16 mouse cellular contexts compared by ENCODE assay signal in genomic region chr19:41998770-41999548, GRCm38 (mm10). TPM values are rescaled to one million over a fixed set of nuclear protein-coding genes. Genes with fewer than 3 reads are reported as not detected.
DNase-seq lines count a peak whose midpoint lies in the region; ATAC-seq lines count a peak whose summit lies in the region.
"Had no signal": no experiment of that assay in that cellular context is flagged by ENCODE, and none has a peak within 500 bp of the region (broad histone marks: within the 10 kb centered on the region; RNA-seq: fewer than 3 reads in every experiment).

No protein-coding gene starts in this region.

- peaks cover 88% of the 10 kb centered on the region for H3K79me2 ChIP-seq in macrophage (ENCODE audit: inconsistent target)

- WGBS in kidney, embryonic 15.5 days: 87% methylated on average over 9 of the region's 9 CpGs
- 71% methylated on average over 9 of the region's 9 CpGs for WGBS in heart, embryonic 15.5 days
- WGBS in macrophage (ENCODE audit: missing documents): 89% methylated on average over 9 of the region's 9 CpGs

- no peak for DNase-seq in kidney, postnatal 14 days
- peak; percentile 67 for DNase-seq in NIH3T3 (ENCODE audit: low read depth)
- no peak for DNase-seq in embryo, embryonic 9.5 days (ENCODE audit: extremely low spot score)
- DNase-seq in c-Kit-positive CD71-positive TER-119-positive erythroid progenitor cells, embryonic 14.5 days (ENCODE audit: low spot score): no peak
- DNase-seq: adrenal gland, postnatal 14 days; cerebellum, adult 11-12 months; left cerebral cortex, postnatal 4 days had no signal

- peaks cover 69% of the 10 kb centered on the region for H3K4me1 ChIP-seq in kidney, embryonic 15.5 days
- peaks cover 60% of the 10 kb centered on the region for H3K4me1 ChIP-seq in heart, embryonic 15.5 days (replicated peaks)
- H3K4me1 ChIP-seq: forebrain, embryonic 15.5 days had no signal

- no peak overlapping the region for H3K4me3 ChIP-seq in kidney, embryonic 15.5 days (replicated peaks)
- H3K4me3 ChIP-seq in heart, embryonic 15.5 days: no peak overlapping the region
- H3K4me3 ChIP-seq in macrophage (ENCODE audit: inconsistent target): no peak overlapping the region
- H3K4me3 ChIP-seq: forebrain, embryonic 15.5 days; midbrain, embryonic 10.5 days had no signal

- no peaks in the 10 kb centered on the region for H3K36me3 ChIP-seq in kidney, embryonic 15.5 days
- no peaks in the 10 kb centered on the region for H3K36me3 ChIP-seq in heart, embryonic 15.5 days
- 0 out of 2 replicates have a peak, but pooled peaks cover 5% of the 10 kb centered on the region for H3K36me3 ChIP-seq in macrophage (ENCODE audit: inconsistent target)
- H3K36me3 ChIP-seq: forebrain, embryonic 15.5 days; midbrain, embryonic 10.5 days had no signal

- no peak for ATAC-seq in kidney, embryonic 15.5 days (replicated peaks; ENCODE audit: low FRiP score)
- 0 out of 2 replicates have a peak, but pooled peaks have one; percentile 37 for ATAC-seq in heart, embryonic 15.5 days (replicated peaks; ENCODE audit: insufficient number of reproducible peaks, insufficient read depth, low FRiP score, low read depth)
- ATAC-seq: forebrain, embryonic 15.5 days; inflammation-experienced regulatory T-cells, adult 6 months had no signal

- no peaks in the 10 kb centered on the region for H3K27me3 ChIP-seq in kidney, embryonic 15.5 days
- no peaks in the 10 kb centered on the region for H3K27me3 ChIP-seq in heart, embryonic 15.5 days
- H3K27me3 ChIP-seq: forebrain, embryonic 15.5 days had no signal

- no peak overlapping the region for H3K9ac ChIP-seq in kidney, embryonic 15.5 days
- H3K9ac ChIP-seq in heart, embryonic 15.5 days: no peak overlapping the region
- H3K9ac ChIP-seq: forebrain, embryonic 15.5 days had no signal

- H3K27ac ChIP-seq in kidney, embryonic 15.5 days: peak overlapping the region; percentile 80; the same call in 1 of the 2 replicates
- H3K27ac ChIP-seq in heart, embryonic 15.5 days: peak overlapping the region; percentile 81
- H3K27ac ChIP-seq in macrophage: peak overlapping the region; percentile 94
- H3K27ac ChIP-seq: forebrain, embryonic 15.5 days; midbrain, embryonic 10.5 days had no signal

- H3K4me2 ChIP-seq in kidney, embryonic 15.5 days: no peak overlapping the region
- H3K4me2 ChIP-seq in heart, embryonic 15.5 days: no peak overlapping the region
- H3K4me2 ChIP-seq: forebrain, embryonic 15.5 days had no signal

- no peaks in the 10 kb centered on the region for H3K9me3 ChIP-seq in kidney, embryonic 15.5 days (replicated peaks)
- no peaks in the 10 kb centered on the region for H3K9me3 ChIP-seq in heart, embryonic 15.5 days (replicated peaks)
- H3K9me3 ChIP-seq: forebrain, embryonic 15.5 days; midbrain, embryonic 10.5 days had no signal

RNA-seq across cellular contexts. Expression of gene Ubtd1, which starts 17.4 kb away (rescaled TPM):
- polyA plus RNA-seq in kidney, embryonic 15.5 days (2015; fragmentation: Nextera tagmentation; extraction: Ambion mirVana): 29.0 and 32.3 TPM in 2 replicates
- 14.6 and 18.0 TPM in 2 replicates for polyA plus RNA-seq in heart, embryonic 15.5 days (2015; fragmentation: Nextera tagmentation; extraction: Ambion mirVana)
- total RNA-seq in macrophage (2018; cell fraction: chromatin; rRNA removed): 10 to 100 TPM in 20 of 26 experiments, 1 to 10 TPM in 6; 6.1 to 34.9 (median 17.0) TPM
- total RNA-seq in macrophage (2018; cell fraction: cytosol; rRNA removed): 10 to 100 TPM; 18.4 to 53.6 (median 41.3) TPM
- 10 to 100 TPM in 24 of 26 experiments, 1 to 10 TPM in 2; 7.9 to 43.0 (median 21.4) TPM for total RNA-seq in macrophage (2018; cell fraction: nucleus; rRNA removed)
- 25.8 to 42.9 TPM (median 41.2 TPM) in 3 replicates for polyA plus RNA-seq in macrophage (2018)

RNA-seq across cellular contexts. Expression of gene Mms19, which starts 18.0 kb away (rescaled TPM):
- polyA plus RNA-seq in kidney, embryonic 15.5 days (2015; fragmentation: Nextera tagmentation; extraction: Ambion mirVana): 40.6 and 45.6 TPM in 2 replicates
- polyA plus RNA-seq in heart, embryonic 15.5 days (2015; fragmentation: Nextera tagmentation; extraction: Ambion mirVana): 19.7 and 22.5 TPM in 2 replicates
- 100 to 1,000 TPM in 18 of 26 experiments, 10 to 100 TPM in 8; 42.8 to 286 (median 150) TPM for total RNA-seq in macrophage (2018; cell fraction: chromatin; rRNA removed)
- total RNA-seq in macrophage (2018; cell fraction: cytosol; rRNA removed): 10 to 100 TPM; 14.3 to 42.5 (median 23.2) TPM
- 100 to 1,000 TPM in 3 of 26 experiments, 10 to 100 TPM in 23; 19.8 to 113 (median 68.3) TPM for total RNA-seq in macrophage (2018; cell fraction: nucleus; rRNA removed)
- 20.9 to 26.5 TPM (median 24.4 TPM) in 3 replicates for polyA plus RNA-seq in macrophage (2018)

RNA-seq across cellular contexts. Expression of gene Ankrd2, which starts 36.8 kb away (rescaled TPM):
- polyA plus RNA-seq in kidney, embryonic 15.5 days (2015; fragmentation: Nextera tagmentation; extraction: Ambion mirVana): 0.35 TPM in 1 of 2 replicates, not detected in the other
- polyA plus RNA-seq in heart, embryonic 15.5 days (2015; fragmentation: Nextera tagmentation; extraction: Ambion mirVana): 0.25 TPM in 1 of 2 replicates, not detected in the other
- under 1 TPM in 3 of 26 experiments, not detected in 23; 0.54 to 0.71 (median 0.68) TPM for total RNA-seq in macrophage (2018; cell fraction: chromatin; rRNA removed)
- not detected for total RNA-seq in macrophage (2018; cell fraction: cytosol; rRNA removed)
- total RNA-seq in macrophage (2018; cell fraction: nucleus; rRNA removed): under 1 TPM in 1 of 26 experiments, not detected in 25; 0.46 TPM
- polyA plus RNA-seq in macrophage (2018): not detected in 3 replicates
- total RNA-seq: common myeloid progenitor, adult 5-6 weeks; hematopoietic stem cell, adult 5-6 weeks; left cerebral cortex, postnatal 4 days had no signal
- polyA plus RNA-seq: inflammation-experienced regulatory T-cells, adult 6 months; kidney, embryonic 14.5 days had no signal

RNA-seq across cellular contexts. Expression of gene Hoga1, which starts 46.5 kb away (rescaled TPM):
- polyA plus RNA-seq in kidney, embryonic 15.5 days (2015; fragmentation: Nextera tagmentation; extraction: Ambion mirVana): 19.7 and 21.1 TPM in 2 replicates
- polyA plus RNA-seq in heart, embryonic 15.5 days (2015; fragmentation: Nextera tagmentation; extraction: Ambion mirVana): 0.44 and 0.80 TPM in 2 replicates
- total RNA-seq in macrophage (2018; cell fraction: chromatin; rRNA removed): 10 to 100 TPM in 2 of 26 experiments, 1 to 10 TPM in 22, under 1 TPM in 1, not detected in 1; 0.95 to 11.2 (median 3.6) TPM
- 1 to 10 TPM; 1.0 to 2.4 (median 1.5) TPM for total RNA-seq in macrophage (2018; cell fraction: cytosol; rRNA removed)
- 1 to 10 TPM in 25 of 26 experiments, under 1 TPM in 1; 0.92 to 5.1 (median 2.3) TPM for total RNA-seq in macrophage (2018; cell fraction: nucleus; rRNA removed)
- 1.3 to 2.2 TPM (median 1.9 TPM) in 3 replicates for polyA plus RNA-seq in macrophage (2018)
- total RNA-seq: common myeloid progenitor, adult 5-6 weeks had no signal
- polyA plus RNA-seq: inflammation-experienced regulatory T-cells, adult 6 months had no signal

RNA-seq across cellular contexts. Expression of gene 4933411K16Rik, which starts 53.1 kb away (rescaled TPM):
- polyA plus RNA-seq in kidney, embryonic 15.5 days (2015; fragmentation: Nextera tagmentation; extraction: Ambion mirVana): 0.54 and 0.62 TPM in 2 replicates
- not detected in 2 replicates for polyA plus RNA-seq in heart, embryonic 15.5 days (2015; fragmentation: Nextera tagmentation; extraction: Ambion mirVana)
- 1 to 10 TPM in 20 of 26 experiments, under 1 TPM in 3, not detected in 3; 0.50 to 5.2 (median 2.6) TPM for total RNA-seq in macrophage (2018; cell fraction: chromatin; rRNA removed)
- total RNA-seq in macrophage (2018; cell fraction: cytosol; rRNA removed): under 1 TPM in 6 of 26 experiments, not detected in 20; 0.09 to 0.33 (median 0.19) TPM
- 1 to 10 TPM in 6 of 26 experiments, under 1 TPM in 15, not detected in 5; 0.39 to 4.1 (median 0.78) TPM for total RNA-seq in macrophage (2018; cell fraction: nucleus; rRNA removed)
- polyA plus RNA-seq in macrophage (2018): 0.19 to 0.27 TPM (median 0.27 TPM) in 3 replicates
- total RNA-seq: common myeloid progenitor, adult 5-6 weeks; hematopoietic stem cell, adult 5-6 weeks had no signal
- polyA plus RNA-seq: forebrain, embryonic 15.5 days; inflammation-experienced regulatory T-cells, adult 6 months had no signal
